Mouse (Mus musculus) erythroblast, embryonic 14.5 days (primary cell): ENCODE results near the gene Atp2c1. TPM values are rescaled to one million over a fixed set of nuclear protein-coding genes. Genes with fewer than 3 reads are reported as not detected.

Experiments used
- H3K27me3 ChIP-seq: 2 replicates; pipeline ENCODE4 v1.6.1; 2012; ENCODE audit warnings: inconsistent platforms; ENCODE audit not compliant: control insufficient read depth
- H3K36me3 ChIP-seq: 2 replicates; pipeline ENCODE4 v1.6.1; 2012; ENCODE audit warnings: mild to moderate bottlenecking, inconsistent platforms; ENCODE audit not compliant: control insufficient read depth
- H3K4me1 ChIP-seq: 2 replicates; pipeline ENCODE4 v1.6.1; 2012; ENCODE audit warnings: inconsistent platforms; ENCODE audit not compliant: control insufficient read depth
- H3K4me3 ChIP-seq: replicated peaks from 2 replicates; pipeline ENCODE3; 2012; ENCODE audit warnings: moderate library complexity, mild to moderate bottlenecking, inconsistent platforms
- H3K9me3 ChIP-seq: 2 replicates; pipeline ENCODE4 v1.6.1; 2012; ENCODE audit warnings: low read length, inconsistent platforms, mixed read lengths; ENCODE audit not compliant: control insufficient read depth
- GATA1 ChIP-seq: IDR thresholded peaks from 2 replicates; pipeline ENCODE4 v1.6.1; 2012; ENCODE audit warnings: low read length, inconsistent platforms, mixed read lengths
- TAL1 ChIP-seq: IDR thresholded peaks from 3 replicates; pipeline ENCODE4 v1.6.1; 2012; ENCODE audit warnings: low read length, inconsistent platforms, mixed read lengths
- polyA plus RNA-seq: library from polyadenylated mRNA; stranded (reverse); fragments of >175 nt; gene quantifications from 2 replicates; pipeline ENCODE4 v1.2.3, GENCODE M21; 2012

Gene Atp2c1
- polyA plus RNA-seq, 1 experiment, result 0.32 TPM

DNA sequence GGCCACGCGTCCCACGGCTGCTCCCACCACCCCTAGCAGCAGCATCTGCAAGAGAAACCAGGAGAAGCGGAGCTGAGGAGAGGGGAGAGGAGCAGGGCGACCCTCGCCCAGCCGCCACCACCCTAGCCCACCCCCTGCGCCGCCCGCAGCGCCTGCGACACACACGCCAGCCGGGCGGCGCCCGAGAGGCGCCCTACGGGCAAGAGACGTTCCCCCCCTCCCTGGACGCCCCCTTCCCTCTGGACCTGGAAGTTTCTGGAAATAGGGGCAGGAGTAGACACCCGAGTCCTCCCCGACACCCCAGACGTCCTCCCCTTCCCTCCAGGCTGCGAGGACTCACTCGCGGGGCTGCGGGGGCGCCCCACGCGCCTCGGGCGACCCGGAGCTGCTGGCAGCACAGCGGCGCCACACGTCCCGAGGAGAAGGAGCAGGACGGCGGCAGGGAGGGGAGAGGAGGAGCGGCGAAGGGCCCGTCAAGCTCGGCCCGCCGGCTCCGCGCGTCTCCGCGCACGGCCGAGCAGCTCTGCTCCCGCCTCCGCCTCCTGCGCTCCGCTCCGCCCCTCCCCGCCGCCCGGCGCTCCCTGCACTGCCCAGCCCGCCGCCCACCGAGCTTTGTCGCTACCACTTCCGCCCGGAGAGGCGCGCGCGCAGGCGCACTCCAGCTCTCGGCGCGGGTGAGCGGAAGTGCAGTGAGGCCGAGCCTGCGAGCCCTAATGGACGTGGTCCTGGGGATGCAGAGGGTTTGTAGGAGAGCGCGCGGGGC lies 32.4 kb downstream of the Atp2c1 start:
- peak overlapping the region; percentile 68 for H3K4me3 ChIP-seq
- TF ChIP-seq GATA1 (no peak), TAL1 (no peak)
- H3K27me3 ChIP-seq, result no peaks in the 10 kb centered on the region
- no peaks in the 10 kb centered on the region for H3K9me3 ChIP-seq
- no peaks in the 10 kb centered on the region for H3K36me3 ChIP-seq
- peaks cover 21% of the 10 kb centered on the region for H3K4me1 ChIP-seq

DNA sequence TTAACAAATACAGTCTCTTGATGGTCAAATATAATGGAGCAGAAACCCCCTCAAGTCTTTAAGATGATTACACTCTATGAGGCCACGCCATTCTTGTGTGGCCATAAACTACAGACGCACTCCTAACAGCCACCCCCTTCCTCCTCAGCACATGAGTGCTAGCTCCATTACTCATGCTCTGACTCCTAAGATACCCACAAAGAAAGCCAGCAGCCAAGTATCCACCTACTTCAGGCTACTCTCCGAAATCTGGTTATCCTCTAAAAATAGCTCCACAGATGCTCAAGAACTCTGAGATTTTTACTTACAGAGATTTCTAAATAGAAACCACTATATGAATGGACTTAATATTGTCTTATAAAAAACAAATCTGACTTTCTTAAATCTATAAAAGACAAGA lies 34.4 kb downstream of the Atp2c1 start:
- H3K36me3 ChIP-seq, result peaks cover 6% of the 10 kb centered on the region
- no peaks in the 10 kb centered on the region for H3K9me3 ChIP-seq
- H3K4me1 ChIP-seq, result peaks cover 21% of the 10 kb centered on the region
- no peak overlapping the region for H3K4me3 ChIP-seq
- H3K27me3 ChIP-seq, result no peaks in the 10 kb centered on the region
- TF ChIP-seq GATA1, result no peak
- TF ChIP-seq TAL1, result no peak

DNA sequence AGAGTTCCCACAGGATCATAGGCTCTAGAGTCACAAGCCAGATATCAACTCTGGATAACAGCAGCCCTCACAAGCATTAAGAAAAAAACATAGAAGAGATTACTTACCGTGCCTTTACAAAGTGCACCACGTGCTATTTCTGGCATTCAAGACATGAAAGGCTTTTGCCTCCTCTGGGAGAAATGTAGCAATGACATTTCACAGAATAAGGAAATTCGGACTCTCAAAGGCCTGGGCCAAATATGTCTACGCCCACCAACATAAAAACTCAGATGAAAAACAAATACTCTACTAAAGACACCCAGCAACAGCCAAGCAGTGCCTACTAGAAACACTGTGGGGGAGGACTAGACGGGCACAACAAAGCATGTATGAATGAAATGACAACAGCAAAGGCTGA lies 38.8 kb downstream of the Atp2c1 start:
- Histone ChIP-seq H3K9me3 (no peaks in the 10 kb centered on the region), H3K4me1 (peaks cover 19% of the 10 kb centered on the region), H3K27me3 (no peaks in the 10 kb centered on the region), H3K4me3 (no peak overlapping the region), H3K36me3 (peaks cover 7% of the 10 kb centered on the region)
- TF ChIP-seq TAL1, result no peak
- no peak for TF ChIP-seq GATA1

DNA sequence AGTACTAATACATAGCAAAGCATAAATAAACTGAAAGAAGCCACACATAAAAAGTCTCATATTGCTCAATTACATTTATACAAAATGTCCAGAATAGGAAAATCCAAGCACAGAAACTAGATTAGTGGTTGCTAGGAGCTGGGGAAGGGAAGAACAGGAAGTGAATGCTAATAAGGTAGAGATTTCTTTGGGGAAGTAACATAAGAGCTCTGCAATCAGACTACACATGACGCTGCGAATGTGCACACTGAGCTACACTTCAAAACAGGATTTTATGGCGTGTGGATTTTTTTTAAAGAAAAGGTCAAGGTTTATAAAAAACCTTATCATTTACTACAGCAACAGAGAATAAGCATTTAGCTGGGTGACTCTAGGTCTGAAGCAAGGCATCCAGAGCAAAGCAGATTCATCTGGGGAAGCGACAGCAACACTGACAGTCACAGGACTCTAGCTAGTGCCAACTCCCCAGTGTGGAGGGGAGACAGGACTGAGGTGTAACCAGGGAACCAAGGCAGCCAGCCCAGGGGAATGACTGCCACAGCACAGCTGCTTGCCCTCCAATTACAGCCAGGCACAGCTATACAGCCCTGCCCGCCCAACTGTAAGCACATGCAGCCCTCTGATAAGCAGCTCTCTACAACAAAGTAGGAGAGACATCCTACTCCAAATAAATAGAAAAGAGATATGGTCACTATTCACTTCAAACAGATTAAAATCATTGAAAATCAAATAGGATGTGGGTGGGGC lies 42.6 kb downstream of the Atp2c1 start:
- Histone ChIP-seq H3K4me1 (peaks cover 37% of the 10 kb centered on the region), H3K4me3 (no peak overlapping the region), H3K27me3 (no peaks in the 10 kb centered on the region), H3K9me3 (no peaks in the 10 kb centered on the region), H3K36me3 (peaks cover 7% of the 10 kb centered on the region)
- TF ChIP-seq TAL1 (no peak), GATA1 (no peak)

DNA sequence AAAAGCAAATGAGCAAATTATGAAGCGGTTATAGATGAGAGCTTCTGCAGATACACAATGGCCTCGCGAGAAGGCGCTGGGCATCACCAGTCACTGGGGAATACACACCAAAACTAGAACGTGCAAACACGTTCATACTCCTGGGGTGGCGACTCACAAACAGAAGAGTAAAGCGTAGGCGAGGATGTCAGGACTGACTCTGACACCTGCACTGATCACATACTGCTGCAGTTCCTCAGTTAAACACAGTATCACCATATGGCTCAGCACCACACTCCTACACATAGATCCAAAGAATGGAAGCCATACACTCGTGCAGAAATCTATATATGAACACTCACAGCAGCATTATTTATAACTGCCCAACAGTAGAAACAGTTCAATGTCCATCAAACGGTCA lies 43.2 kb downstream of the Atp2c1 start:
- TF ChIP-seq TAL1 (no peak), GATA1 (no peak)
- H3K4me3 ChIP-seq, result no peak overlapping the region
- no peaks in the 10 kb centered on the region for H3K9me3 ChIP-seq
- H3K27me3 ChIP-seq, result no peaks in the 10 kb centered on the region
- peaks cover 39% of the 10 kb centered on the region for H3K4me1 ChIP-seq
- peaks cover 7% of the 10 kb centered on the region for H3K36me3 ChIP-seq

DNA sequence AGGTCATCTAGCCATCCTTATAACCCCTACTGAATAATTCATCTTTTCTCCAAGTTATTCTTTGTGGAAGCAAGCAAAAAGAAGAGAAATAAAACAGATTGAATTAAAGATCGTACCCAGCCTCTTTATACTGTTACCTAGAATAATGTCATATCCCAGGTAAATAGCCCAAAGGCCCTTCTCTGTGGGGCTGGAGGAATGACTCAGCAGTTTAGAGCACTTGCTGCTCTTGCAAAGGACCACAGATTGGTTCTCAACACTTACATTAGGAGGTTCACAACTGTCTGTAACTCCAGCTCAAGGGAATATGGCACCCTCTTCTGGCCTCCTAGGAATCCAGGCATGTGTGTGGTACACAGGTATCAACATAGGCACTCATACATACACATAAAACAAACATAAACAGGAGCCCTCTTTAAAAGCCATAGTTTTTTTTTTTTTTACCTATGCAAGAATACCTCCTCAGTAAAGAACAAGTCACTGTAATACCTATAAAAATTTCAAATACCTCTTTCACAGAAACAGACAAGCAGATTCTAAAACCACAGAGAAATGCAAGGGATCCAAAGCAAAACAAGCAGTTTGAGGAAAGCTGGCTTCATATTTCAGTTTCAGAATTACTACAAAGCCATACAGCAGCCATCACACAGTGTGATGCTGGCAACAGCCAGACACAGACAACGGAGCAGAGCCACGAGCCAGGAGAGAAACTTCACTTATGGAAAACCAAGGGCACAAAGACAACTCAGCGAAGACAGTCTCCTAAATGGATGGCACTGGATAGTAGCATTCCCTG lies 44.2 kb downstream of the Atp2c1 start:
- Histone ChIP-seq H3K4me1 (peaks cover 44% of the 10 kb centered on the region), H3K36me3 (peaks cover 3% of the 10 kb centered on the region), H3K9me3 (no peaks in the 10 kb centered on the region), H3K4me3 (no peak overlapping the region), H3K27me3 (no peaks in the 10 kb centered on the region)
- TF ChIP-seq TAL1 (no peak), GATA1 (no peak)

DNA sequence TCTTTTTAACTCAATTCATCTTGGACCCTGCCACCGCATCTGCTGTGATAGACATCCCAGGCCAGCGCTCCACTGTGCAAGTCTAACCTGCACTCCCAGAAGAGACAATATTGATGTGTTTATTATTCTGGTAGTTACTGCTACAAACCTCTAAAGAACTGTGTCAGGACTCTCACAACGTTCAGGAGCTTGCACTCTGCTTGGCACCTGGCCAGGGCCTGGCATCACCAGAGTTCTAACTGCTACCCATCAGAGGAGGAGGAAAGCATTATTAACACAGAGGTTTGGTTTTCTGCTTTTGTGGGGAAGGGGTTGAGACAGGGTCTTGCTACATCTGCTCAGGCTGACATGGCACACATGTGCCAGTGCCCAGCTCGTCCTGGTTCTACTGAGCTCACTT lies 45.0 kb downstream of the Atp2c1 start:
- Histone ChIP-seq H3K36me3 (no peaks in the 10 kb centered on the region), H3K4me3 (no peak overlapping the region), H3K27me3 (no peaks in the 10 kb centered on the region), H3K9me3 (no peaks in the 10 kb centered on the region), H3K4me1 (peaks cover 44% of the 10 kb centered on the region)
- TF ChIP-seq GATA1 (no peak), TAL1 (no peak)

DNA sequence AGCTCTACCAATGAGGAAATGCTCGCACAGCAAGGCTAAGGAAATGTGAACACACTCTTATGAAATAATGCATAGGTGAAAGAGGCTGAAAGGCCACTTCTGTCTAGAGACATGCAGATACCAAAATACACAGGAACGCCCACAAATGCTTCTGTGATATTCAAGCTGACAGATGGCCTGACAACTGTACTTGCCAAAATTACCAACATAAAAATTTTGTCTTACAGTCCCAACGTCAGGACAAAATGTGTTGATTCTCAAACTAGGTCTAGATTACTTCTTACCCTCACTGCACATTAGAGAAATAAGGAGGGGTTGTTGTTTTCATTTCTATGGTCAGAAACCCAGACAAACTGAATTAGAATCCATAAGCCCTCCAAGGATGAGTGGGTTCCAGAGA lies 51.0 kb downstream of the Atp2c1 start:
- no peaks in the 10 kb centered on the region for H3K9me3 ChIP-seq
- H3K4me3 ChIP-seq, result no peak overlapping the region
- peaks cover 16% of the 10 kb centered on the region for H3K4me1 ChIP-seq
- no peaks in the 10 kb centered on the region for H3K27me3 ChIP-seq
- no peaks in the 10 kb centered on the region for H3K36me3 ChIP-seq
- TF ChIP-seq TAL1 (no peak), GATA1 (no peak)

DNA sequence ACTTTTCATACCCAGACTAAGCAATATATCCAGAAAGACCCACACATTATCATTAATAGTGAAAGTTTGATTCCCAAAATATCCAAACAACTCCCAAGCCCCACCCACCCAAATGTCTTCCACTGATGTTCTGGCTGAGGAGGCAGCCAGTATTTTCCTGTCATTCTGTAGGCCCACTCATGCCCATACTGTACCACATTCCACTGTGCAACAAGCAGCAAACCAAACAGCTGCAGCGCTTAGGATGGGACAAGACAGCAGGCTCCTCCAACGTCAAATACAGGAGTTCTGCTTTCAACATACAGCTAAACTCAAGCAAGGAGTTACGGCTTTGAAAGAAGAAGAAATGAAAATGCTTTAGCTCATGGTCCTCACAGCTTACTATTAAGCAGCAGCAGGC lies 52.2 kb downstream of the Atp2c1 start:
- Histone ChIP-seq H3K36me3 (no peaks in the 10 kb centered on the region; the same call in 1 of the 2 replicates), H3K4me1 (peaks cover 8% of the 10 kb centered on the region), H3K4me3 (no peak overlapping the region), H3K9me3 (no peaks in the 10 kb centered on the region), H3K27me3 (no peaks in the 10 kb centered on the region)
- TF ChIP-seq GATA1 (no peak), TAL1 (no peak)
